Mouse (Mus musculus): ENCODE data around the gene Rhob.

- TF ChIP-seq CTCF (IDR thresholded peaks at IDR 0.05; ENCODE audit: control insufficient read depth, insufficient read depth, insufficient read length) (no peak), USF1 (IDR thresholded peaks at IDR 0.05; ENCODE audit: low read depth) (no peak), MAX (IDR thresholded peaks at IDR 0.05) (no peak), MYOG (IDR thresholded peaks at IDR 0.05; ENCODE audit: control insufficient read depth, extremely low read depth, insufficient read length) (no peak), MYOD1 (IDR thresholded peaks at IDR 0.05; ENCODE audit: control insufficient read depth, insufficient read length, low read depth) (no peak), FOSL1 (IDR thresholded peaks at IDR 0.05; ENCODE audit: insufficient read depth, low read length, poor library complexity, severe bottlenecking) (no peak), CEBPB (IDR thresholded peaks at IDR 0.05; ENCODE audit: low read depth) (no peak)
Measured at GRCm38 (mm10) chr12:8499871-8500596, at the start of gene Rhob.
